Mouse (Mus musculus): Measurements from ENCODE around the gene Tmem211. TPM values are rescaled to one million over a fixed set of nuclear protein-coding genes. Genes with fewer than 3 reads are reported as not detected.

Tmem211 gene
- polyA plus RNA-seq, 1 experiment from 2014 or later = not detected

- Histone ChIP-seq H3K27ac (ENCODE audit: low read length) (no peak overlapping the region), H3K9me3 (ENCODE audit: control insufficient read depth, low read length) (no peaks in the 10 kb centered on the region), H3K27me3 (ENCODE audit: control insufficient read depth, insufficient read depth, low read depth, low read length) (no peaks in the 10 kb centered on the region), H3K4me3 (ENCODE audit: low read length) (no peak overlapping the region), H3K4me2 (ENCODE audit: low read depth, low read length) (no peak overlapping the region), H3K36me3 (ENCODE audit: control insufficient read depth, insufficient read depth, low read length) (no peaks in the 10 kb centered on the region), H3K9ac (ENCODE audit: low read length) (no peak overlapping the region), H3K4me1 (replicated peaks; ENCODE audit: control insufficient read depth, insufficient read depth, low read length) (peaks cover 4% of the 10 kb centered on the region; the same call in 1 of the 2 replicates)
- WGBS = 89% methylated on average over 6 of the region's 6 CpGs
- no peak for ATAC-seq (ENCODE audit: low read depth)
Observed at GRCm38 (mm10) chr5:113195907-113196306, 30.8 kb upstream of the Tmem211 start.

GRCm38 (mm10) chr5:113196916-113197794, 29.6 kb upstream of the Tmem211 start:
- no peak overlapping the region for H3K4me3 ChIP-seq (ENCODE audit: low read length)
- peak; percentile 52; the same call in 1 of the 2 replicates for ATAC-seq (ENCODE audit: low read depth)
- peak overlapping the region; percentile 82 for H3K27ac ChIP-seq (ENCODE audit: low read length)
- no peak overlapping the region for H3K9ac ChIP-seq (ENCODE audit: low read length)
- H3K4me2 ChIP-seq (ENCODE audit: low read depth, low read length) = no peak overlapping the region
- WGBS = 35% methylated on average over 9 of the region's 9 CpGs
- H3K27me3 ChIP-seq (ENCODE audit: control insufficient read depth, insufficient read depth, low read depth, low read length) = no peaks in the 10 kb centered on the region
- no peaks in the 10 kb centered on the region for H3K9me3 ChIP-seq (ENCODE audit: control insufficient read depth, low read length)
- no peaks in the 10 kb centered on the region for H3K36me3 ChIP-seq (ENCODE audit: control insufficient read depth, insufficient read depth, low read length)
- peaks cover 4% of the 10 kb centered on the region; the same call in 1 of the 2 replicates for H3K4me1 ChIP-seq (replicated peaks; ENCODE audit: control insufficient read depth, insufficient read depth, low read length)

GRCm38 (mm10) chr5:113199126-113199771, 27.5 kb upstream of the Tmem211 start:
- H3K36me3 ChIP-seq (ENCODE audit: control insufficient read depth, insufficient read depth, low read length) = no peaks in the 10 kb centered on the region
- peak overlapping the region; percentile 82 for H3K27ac ChIP-seq (ENCODE audit: low read length)

GRCm38 (mm10) chr5:113199772-113200134, 27.0 kb upstream of the Tmem211 start:
- Histone ChIP-seq H3K4me3 (ENCODE audit: low read length) (no peak overlapping the region), H3K9ac (ENCODE audit: low read length) (no peak overlapping the region), H3K27me3 (ENCODE audit: control insufficient read depth, insufficient read depth, low read depth, low read length) (no peaks in the 10 kb centered on the region), H3K4me2 (ENCODE audit: low read depth, low read length) (no peak overlapping the region), H3K27ac (ENCODE audit: low read length) (peak overlapping the region; percentile 29; the same call in 1 of the 2 replicates), H3K36me3 (ENCODE audit: control insufficient read depth, insufficient read depth, low read length) (no peaks in the 10 kb centered on the region), H3K4me1 (replicated peaks; ENCODE audit: control insufficient read depth, insufficient read depth, low read length) (peaks cover 4% of the 10 kb centered on the region; the same call in 1 of the 2 replicates), H3K9me3 (ENCODE audit: control insufficient read depth, low read length) (peaks cover 6% of the 10 kb centered on the region)
- 79% methylated on average over 10 of the region's 10 CpGs for WGBS
- ATAC-seq (ENCODE audit: low read depth) = no peak

More at GRCm38 (mm10) chr5:113199126-113199771, 27.5 kb upstream of the Tmem211 start:
- no peak overlapping the region for H3K4me2 ChIP-seq (ENCODE audit: low read depth, low read length)
- H3K4me3 ChIP-seq (ENCODE audit: low read length) = no peak overlapping the region
- no peak for ATAC-seq (ENCODE audit: low read depth)
- peaks cover 6% of the 10 kb centered on the region for H3K9me3 ChIP-seq (ENCODE audit: control insufficient read depth, low read length)
- peaks cover 4% of the 10 kb centered on the region; the same call in 1 of the 2 replicates for H3K4me1 ChIP-seq (replicated peaks; ENCODE audit: control insufficient read depth, insufficient read depth, low read length)
- 50% methylated on average over 8 of the region's 8 CpGs for WGBS
- no peak overlapping the region for H3K9ac ChIP-seq (ENCODE audit: low read length)
- no peaks in the 10 kb centered on the region for H3K27me3 ChIP-seq (ENCODE audit: control insufficient read depth, insufficient read depth, low read depth, low read length)

- 68% methylated on average over 9 of the region's 9 CpGs for WGBS
- no peaks in the 10 kb centered on the region for H3K36me3 ChIP-seq (ENCODE audit: control insufficient read depth, insufficient read depth, low read length)
- peaks cover 6% of the 10 kb centered on the region for H3K9me3 ChIP-seq (ENCODE audit: control insufficient read depth, low read length)
- H3K4me3 ChIP-seq (ENCODE audit: low read length) = no peak overlapping the region
- ATAC-seq (ENCODE audit: low read depth) = no peak
- no peak overlapping the region for H3K9ac ChIP-seq (ENCODE audit: low read length)
- H3K4me1 ChIP-seq (replicated peaks; ENCODE audit: control insufficient read depth, insufficient read depth, low read length) = peaks cover 17% of the 10 kb centered on the region
- H3K27ac ChIP-seq (ENCODE audit: low read length) = no peak overlapping the region
- no peak overlapping the region for H3K4me2 ChIP-seq (ENCODE audit: low read depth, low read length)
- no peaks in the 10 kb centered on the region for H3K27me3 ChIP-seq (ENCODE audit: control insufficient read depth, insufficient read depth, low read depth, low read length)
Observed at GRCm38 (mm10) chr5:113204193-113204592, 22.5 kb upstream of the Tmem211 start.

- ATAC-seq (ENCODE audit: low read depth) = peak; percentile 20; the same call in 1 of the 2 replicates
- 22% methylated on average over 9 of the region's 9 CpGs for WGBS
- Histone ChIP-seq H3K27ac (ENCODE audit: low read length) (peak overlapping the region; percentile 52), H3K4me3 (ENCODE audit: low read length) (no peak overlapping the region), H3K4me2 (ENCODE audit: low read depth, low read length) (no peak overlapping the region), H3K27me3 (ENCODE audit: control insufficient read depth, insufficient read depth, low read depth, low read length) (no peaks in the 10 kb centered on the region), H3K9ac (ENCODE audit: low read length) (no peak overlapping the region), H3K36me3 (ENCODE audit: control insufficient read depth, insufficient read depth, low read length) (no peaks in the 10 kb centered on the region), H3K9me3 (ENCODE audit: control insufficient read depth, low read length) (peaks cover 6% of the 10 kb centered on the region), H3K4me1 (replicated peaks; ENCODE audit: control insufficient read depth, insufficient read depth, low read length) (peaks cover 23% of the 10 kb centered on the region)
Observed at GRCm38 (mm10) chr5:113206670-113207352, 19.9 kb upstream of the Tmem211 start.

GRCm38 (mm10) chr5:113208048-113208447, 18.7 kb upstream of the Tmem211 start:
- no peak for ATAC-seq (ENCODE audit: low read depth)

GRCm38 (mm10) chr5:113208622-113209400, 17.9 kb upstream of the Tmem211 start:
- 31% methylated on average over 11 of the region's 11 CpGs for WGBS
- H3K9me3 ChIP-seq (ENCODE audit: control insufficient read depth, low read length) = no peaks in the 10 kb centered on the region
- no peak overlapping the region; the same call in 1 of the 2 replicates for H3K4me2 ChIP-seq (ENCODE audit: low read depth, low read length)
- H3K27ac ChIP-seq (ENCODE audit: low read length) = peak overlapping the region; percentile 92
- peak; percentile 84 for ATAC-seq (ENCODE audit: low read depth)
- H3K36me3 ChIP-seq (ENCODE audit: control insufficient read depth, insufficient read depth, low read length) = no peaks in the 10 kb centered on the region
- no peak overlapping the region for H3K4me3 ChIP-seq (ENCODE audit: low read length)
- no peak overlapping the region; the same call in 1 of the 2 replicates for H3K9ac ChIP-seq (ENCODE audit: low read length)
- no peaks in the 10 kb centered on the region for H3K27me3 ChIP-seq (ENCODE audit: control insufficient read depth, insufficient read depth, low read depth, low read length)
- H3K4me1 ChIP-seq (replicated peaks; ENCODE audit: control insufficient read depth, insufficient read depth, low read length) = peaks cover 23% of the 10 kb centered on the region

More at GRCm38 (mm10) chr5:113208048-113208447, 18.7 kb upstream of the Tmem211 start:
- no peaks in the 10 kb centered on the region for H3K36me3 ChIP-seq (ENCODE audit: control insufficient read depth, insufficient read depth, low read length)
- peak overlapping the region; percentile 92 for H3K27ac ChIP-seq (ENCODE audit: low read length)
- peaks cover 23% of the 10 kb centered on the region for H3K4me1 ChIP-seq (replicated peaks; ENCODE audit: control insufficient read depth, insufficient read depth, low read length)
- no peak overlapping the region for H3K9ac ChIP-seq (ENCODE audit: low read length)
- H3K9me3 ChIP-seq (ENCODE audit: control insufficient read depth, low read length) = peaks cover 4% of the 10 kb centered on the region
- H3K4me3 ChIP-seq (ENCODE audit: low read length) = no peak overlapping the region
- H3K27me3 ChIP-seq (ENCODE audit: control insufficient read depth, insufficient read depth, low read depth, low read length) = no peaks in the 10 kb centered on the region
- H3K4me2 ChIP-seq (ENCODE audit: low read depth, low read length) = no peak overlapping the region
- 22% methylated on average over 4 of the region's 4 CpGs for WGBS

Measured in lung, embryonic 16.5 days (tissue).